Mouse (Mus musculus) embryonic facial prominence, embryonic 10.5 days (tissue): ENCODE data around the gene Myh6. TPM values are rescaled to one million over a fixed set of nuclear protein-coding genes. Genes with fewer than 3 reads are reported as not detected.
"Not testable (repeated sequence)": the region's sequence is repeated elsewhere in the genome, so short reads cannot be mapped to it uniquely, and the experiment has no call there.

Source experiments
- DNase-seq: peaks from one replicate; pipeline ENCODE4 v3.0.0-alpha.2; 2017; ENCODE audit warnings: low spot score
- H3K27ac ChIP-seq: fragments of 300-500 bp; sonication (generic); replicated peaks from 2 replicates; pipeline ENCODE4 v1.5.1; 2016; ENCODE audit warnings: mild to moderate bottlenecking
- H3K27me3 ChIP-seq: fragments of 300-500 bp; sonication (generic); replicated peaks from 2 replicates; pipeline ENCODE4 v1.6.1; 2016; ENCODE audit warnings: low read depth, mild to moderate bottlenecking; ENCODE audit not compliant: poor library complexity, severe bottlenecking
- H3K36me3 ChIP-seq: fragments of 300-500 bp; sonication (generic); replicated peaks from 2 replicates; pipeline ENCODE4 v1.6.1; 2016; ENCODE audit warnings: mild to moderate bottlenecking, moderate library complexity
- H3K4me1 ChIP-seq: fragments of 300-500 bp; sonication (generic); 2 replicates; pipeline ENCODE4 v1.6.1; 2016
- H3K4me3 ChIP-seq: fragments of 300-500 bp; sonication (generic); 2 replicates; pipeline ENCODE4 v1.5.1; 2016; ENCODE audit warnings: mild to moderate bottlenecking, moderate library complexity
- H3K9me3 ChIP-seq: fragments of 300-500 bp; sonication (generic); 2 replicates; pipeline ENCODE4 v1.6.1; 2016; ENCODE audit warnings: mild to moderate bottlenecking
- WGBS: fragments of 180-500 bp; shearing (Covaris S2); methylation state at CpG from one replicate; pipeline ENCODE4 v1.1.7; 2016; 5-methylcytosine and 5-hydroxymethylcytosine counted together
- polyA plus RNA-seq: library from polyadenylated mRNA; unstranded; fragments of >200 nt; fragmentation: Nextera tagmentation; extraction: Ambion mirVana; gene quantifications from 2 replicates; pipeline ENCODE4 v1.2.1, GENCODE M21; 2016

Gene Myh6
- polyA plus RNA-seq, 1 experiment from 2014 or later: 0.26 TPM

DNA sequence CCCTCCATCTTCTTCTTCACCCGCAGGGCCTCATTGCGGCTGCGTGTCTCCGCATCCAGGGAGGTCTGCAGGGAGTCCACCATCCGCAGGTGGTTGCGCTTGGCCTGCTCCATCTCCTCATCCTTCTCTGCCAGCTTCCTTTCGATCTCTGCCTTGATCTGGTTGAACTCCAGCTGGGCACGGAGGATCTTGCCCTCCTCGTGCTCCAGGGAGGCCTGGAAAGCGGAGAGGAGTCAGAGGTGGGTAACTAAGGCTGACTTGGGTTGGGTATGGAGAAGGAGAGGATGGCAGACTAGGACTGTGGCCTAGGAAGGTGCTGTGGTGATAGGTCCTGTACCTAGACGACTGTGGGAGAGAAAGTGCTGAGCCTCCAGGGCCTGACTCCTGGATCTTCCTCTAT lies 19.7 kb downstream of the Myh6 start:
- H3K27me3 ChIP-seq: peaks cover 10% of the 10 kb centered on the region
- not testable (repeated sequence) for H3K4me3 ChIP-seq, H3K27ac ChIP-seq, DNase-seq, H3K36me3 ChIP-seq, H3K9me3 ChIP-seq, H3K4me1 ChIP-seq
- WGBS: 87% methylated on average over 11 of the region's 11 CpGs

DNA sequence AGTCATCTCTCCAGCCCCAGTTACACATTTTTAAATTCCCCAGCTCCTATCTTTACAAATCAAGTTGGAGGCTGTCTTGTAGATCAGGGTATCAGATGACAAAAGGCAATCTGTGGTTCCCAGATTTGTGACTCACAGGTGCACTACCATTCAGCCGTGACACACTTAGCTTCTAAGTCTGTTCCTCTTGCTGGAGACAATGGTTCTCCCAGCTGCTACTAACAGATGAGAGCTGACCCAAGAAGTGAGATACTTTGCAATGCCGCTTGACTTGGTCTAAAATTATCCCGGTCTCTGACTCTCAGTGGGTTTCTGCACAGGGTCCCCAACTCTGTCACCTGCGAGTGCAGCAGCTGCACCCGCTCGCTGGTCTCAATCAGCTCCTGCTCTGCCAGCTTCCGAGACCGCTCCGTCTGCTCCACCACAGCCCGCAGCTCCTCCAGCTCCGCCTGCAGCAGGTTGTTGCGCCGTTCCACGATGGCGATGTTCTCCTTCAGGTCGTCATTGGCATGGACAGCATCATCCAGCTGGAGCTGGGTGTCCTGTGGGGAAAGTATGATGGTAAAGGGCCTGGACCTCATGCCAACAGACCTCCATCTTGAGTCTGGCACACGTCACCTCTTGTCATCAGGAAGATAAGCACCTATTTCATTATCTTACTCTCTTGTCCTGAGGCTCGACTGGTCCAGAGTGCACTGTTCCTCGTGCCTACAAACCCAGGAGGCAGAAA lies 20.6 kb downstream of the Myh6 start:
- Histone ChIP-seq H3K36me3 (no peaks in the 10 kb centered on the region), H3K27me3 (peaks cover 10% of the 10 kb centered on the region), H3K4me1 (no peaks in the 10 kb centered on the region), H3K4me3 (no peak overlapping the region), H3K27ac (no peak overlapping the region), H3K9me3 (no peaks in the 10 kb centered on the region)
- 83% methylated on average over 19 of the region's 19 CpGs for WGBS
- no peak for DNase-seq

DNA sequence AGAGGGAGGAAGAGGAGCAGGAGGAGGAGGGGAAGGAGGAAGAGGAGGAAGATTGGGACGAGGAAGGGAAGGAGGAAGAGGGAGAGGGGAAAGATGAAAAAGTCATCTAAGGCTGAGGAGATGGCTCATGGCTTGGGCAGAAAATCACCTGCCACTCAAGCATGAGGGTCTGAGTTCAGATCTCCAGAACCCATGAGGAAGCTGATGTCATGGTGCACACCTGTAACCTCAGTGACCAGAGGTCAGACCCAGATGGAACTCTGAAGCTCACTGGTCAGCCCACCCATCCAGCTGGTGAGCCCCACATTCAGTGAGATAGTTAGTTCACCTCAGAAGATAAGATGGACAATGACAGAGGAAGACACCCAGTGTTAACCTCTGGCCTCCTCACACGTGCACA lies 21.8 kb downstream of the Myh6 start:
- no peak overlapping the region for H3K27ac ChIP-seq
- no peaks in the 10 kb centered on the region for H3K4me1 ChIP-seq
- no peak overlapping the region for H3K4me3 ChIP-seq
- H3K9me3 ChIP-seq: no peaks in the 10 kb centered on the region
- 87% methylated on average over 2 of the region's 2 CpGs for WGBS
- H3K27me3 ChIP-seq: peaks cover 5% of the 10 kb centered on the region
- no peak for DNase-seq
- H3K36me3 ChIP-seq: no peaks in the 10 kb centered on the region

GRCm38 (mm10) chr14:54943971-54944370 lies 22.8 kb downstream of the Myh6 start:
- 88% methylated on average over 7 of the region's 7 CpGs for WGBS
- peaks cover 6% of the 10 kb centered on the region; the same call in 1 of the 2 replicates for H3K4me1 ChIP-seq
- no peaks in the 10 kb centered on the region for H3K27me3 ChIP-seq
- H3K4me3 ChIP-seq: no peak overlapping the region
- no peaks in the 10 kb centered on the region for H3K9me3 ChIP-seq
- DNase-seq: no peak
- H3K27ac ChIP-seq: no peak overlapping the region
- H3K36me3 ChIP-seq: no peaks in the 10 kb centered on the region

DNA sequence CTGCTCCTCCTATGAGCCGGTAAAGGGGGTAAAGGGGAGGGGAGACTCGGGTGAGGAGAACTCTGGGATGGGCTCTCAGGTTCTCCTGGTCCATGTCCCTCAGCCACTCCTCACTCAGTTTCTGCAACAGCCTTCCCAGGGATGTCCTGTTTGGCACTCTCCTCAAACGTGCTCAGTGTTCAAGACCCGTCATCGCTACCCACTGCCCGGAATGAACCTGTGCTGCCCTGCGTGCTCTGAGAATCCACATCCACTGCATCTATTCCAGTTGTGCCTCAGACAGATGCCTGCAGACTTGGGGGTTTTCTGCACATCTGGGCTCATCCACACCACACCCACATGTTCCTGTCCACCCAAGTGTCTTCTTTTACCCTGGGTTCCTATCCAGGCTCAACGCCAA lies 24.2 kb downstream of the Myh6 start:
- Histone ChIP-seq H3K9me3 (no peaks in the 10 kb centered on the region), H3K36me3 (no peaks in the 10 kb centered on the region), H3K27ac (no peak overlapping the region), H3K27me3 (no peaks in the 10 kb centered on the region), H3K4me3 (no peak overlapping the region), H3K4me1 (peaks cover 6% of the 10 kb centered on the region; the same call in 1 of the 2 replicates)
- no peak for DNase-seq
- WGBS: 86% methylated on average over 8 of the region's 8 CpGs

- 70% methylated on average over 13 of the region's 13 CpGs for WGBS
- DNase-seq: no peak
- Histone ChIP-seq H3K36me3 (no peaks in the 10 kb centered on the region), H3K27ac (no peak overlapping the region), H3K4me3 (no peak overlapping the region), H3K4me1 (peaks cover 12% of the 10 kb centered on the region), H3K27me3 (no peaks in the 10 kb centered on the region), H3K9me3 (no peaks in the 10 kb centered on the region)
These were observed 25.4 kb downstream of the Myh6 start for GRCm38 (mm10) chr14:54941024-54941978.

DNA sequence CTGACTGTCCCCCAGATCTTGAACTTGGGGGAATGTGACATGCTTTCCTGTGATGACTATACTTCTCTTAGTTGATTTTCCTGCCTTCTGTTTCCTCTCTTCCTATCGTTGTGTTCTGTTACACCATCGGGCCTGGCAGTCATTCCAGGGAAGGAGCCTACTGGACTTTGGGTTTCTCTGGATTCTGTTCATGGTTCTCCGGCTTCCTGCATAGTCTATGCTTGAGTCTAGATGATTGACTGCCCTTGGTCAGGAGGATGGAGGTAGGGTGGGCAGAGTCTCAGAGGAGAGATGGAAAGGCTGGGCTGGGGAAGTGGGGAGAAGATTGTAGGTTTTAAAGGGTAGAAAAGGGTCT lies 26.6 kb downstream of the Myh6 start:
- Histone ChIP-seq H3K36me3 (no peaks in the 10 kb centered on the region), H3K27me3 (no peaks in the 10 kb centered on the region), H3K27ac (no peak overlapping the region), H3K4me1 (peaks cover 20% of the 10 kb centered on the region), H3K9me3 (no peaks in the 10 kb centered on the region), H3K4me3 (no peak overlapping the region)
- DNase-seq: no peak
- 75% methylated on average over 3 of the region's 3 CpGs for WGBS

GRCm38 (mm10) chr14:54939434-54940175 lies 27.1 kb downstream of the Myh6 start:
- Histone ChIP-seq H3K36me3 (no peaks in the 10 kb centered on the region), H3K27ac (no peak overlapping the region)
- whole genome bisulfite sequencing: 51% methylated on average over 12 of the region's 12 CpGs

DNA sequence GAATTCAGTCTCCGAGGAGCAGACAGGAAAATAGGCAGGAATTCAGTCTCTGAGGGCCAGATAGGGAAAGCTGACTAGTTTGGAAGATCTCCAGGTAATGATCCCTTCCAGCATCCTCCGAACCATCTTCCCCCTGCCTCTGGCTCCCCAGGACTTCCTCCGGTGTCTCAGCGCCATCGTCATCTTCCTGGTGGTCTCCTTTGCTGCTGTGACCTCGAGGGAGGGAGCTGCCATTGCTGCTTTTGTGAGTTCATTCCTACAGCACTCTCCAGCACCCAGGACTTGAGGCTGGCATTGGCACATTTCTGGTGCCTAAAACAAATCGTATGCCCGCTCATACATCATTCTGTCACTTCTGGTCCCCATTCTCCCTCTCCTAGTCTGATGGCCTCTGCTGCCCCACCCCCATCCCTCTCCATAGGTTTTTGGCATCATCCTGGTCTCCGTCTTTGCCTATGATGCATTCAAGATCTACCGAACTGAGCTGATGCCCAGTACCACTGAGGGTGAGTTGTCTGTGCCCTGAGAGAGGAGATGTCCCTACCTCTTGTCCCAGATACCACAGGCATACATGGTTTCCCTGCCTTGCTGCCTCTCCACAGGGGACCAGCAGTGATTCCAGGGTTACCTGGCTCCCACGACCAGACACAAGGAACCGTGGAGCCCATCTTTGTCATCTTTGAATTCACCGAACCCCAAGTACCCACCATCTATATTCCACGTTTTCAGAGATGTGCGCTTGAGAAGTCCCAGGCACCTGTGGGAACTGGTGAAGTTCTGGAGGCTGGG lies 28.1 kb downstream of the Myh6 start:
- Histone ChIP-seq H3K27ac (no peak overlapping the region), H3K4me1 (peaks cover 22% of the 10 kb centered on the region), H3K27me3 (no peaks in the 10 kb centered on the region), H3K9me3 (no peaks in the 10 kb centered on the region), H3K4me3 (no peak overlapping the region), H3K36me3 (no peaks in the 10 kb centered on the region)
- no peak for DNase-seq
- 76% methylated on average over 15 of the region's 15 CpGs for WGBS

More at GRCm38 (mm10) chr14:54939434-54940175, 27.1 kb downstream of the Myh6 start:
- peak; percentile 79 for DNase-seq
- Histone ChIP-seq H3K4me1 (peaks cover 22% of the 10 kb centered on the region), H3K27me3 (no peaks in the 10 kb centered on the region), H3K4me3 (no peak overlapping the region; the same call in 1 of the 2 replicates), H3K9me3 (no peaks in the 10 kb centered on the region)

DNA sequence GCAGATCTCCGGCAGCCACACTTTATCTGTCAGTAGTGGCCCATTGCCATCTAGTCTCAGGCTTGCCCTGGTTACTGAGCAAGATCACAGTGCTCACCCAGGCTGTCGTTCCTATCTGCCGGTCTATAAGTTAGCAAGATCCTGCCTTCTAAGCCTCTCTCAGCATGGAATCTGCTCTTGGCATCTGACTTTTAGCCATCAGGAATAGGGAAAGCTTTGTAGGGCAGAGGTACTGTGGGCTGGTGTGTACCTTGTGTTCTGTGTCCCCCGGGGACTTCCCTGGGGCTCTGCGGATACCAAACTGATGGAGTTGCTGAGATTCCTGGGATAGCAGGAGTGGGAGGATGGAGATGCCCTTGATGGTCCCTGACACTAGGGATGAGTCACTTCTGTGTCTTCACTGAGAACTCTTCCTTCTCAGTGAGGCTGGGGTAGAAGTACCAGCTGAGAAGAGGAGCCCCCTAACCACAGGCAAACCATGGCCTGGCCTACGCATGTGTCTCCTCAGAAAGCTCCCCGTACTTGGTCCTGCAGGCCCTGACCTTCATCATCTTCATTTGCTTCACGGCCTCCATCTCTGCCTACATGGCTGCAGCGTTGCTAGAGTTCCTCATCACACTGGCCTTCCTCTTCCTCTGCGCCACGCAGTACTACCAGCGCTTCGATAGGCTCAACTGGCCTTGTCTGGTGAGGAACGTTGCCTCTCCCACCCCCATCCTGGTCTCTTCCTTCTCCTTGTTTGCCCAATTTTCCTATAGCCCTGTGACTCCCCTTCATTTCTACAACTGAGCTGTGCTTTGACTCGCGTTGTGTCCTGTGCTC lies 29.2 kb downstream of the Myh6 start:
- Histone ChIP-seq H3K4me3 (no peak overlapping the region), H3K27ac (no peak overlapping the region), H3K4me1 (peaks cover 32% of the 10 kb centered on the region), H3K27me3 (no peaks in the 10 kb centered on the region), H3K9me3 (no peaks in the 10 kb centered on the region), H3K36me3 (no peaks in the 10 kb centered on the region)
- WGBS: 90% methylated on average over 16 of the region's 16 CpGs
- DNase-seq: no peak

GRCm38 (mm10) chr14:54936831-54937160 lies 29.9 kb downstream of the Myh6 start:
- DNase-seq: no peak
- 42% methylated on average over 6 of the region's 6 CpGs for WGBS
- Histone ChIP-seq H3K4me3 (peak overlapping the region; percentile 26; the same call in 1 of the 2 replicates), H3K27ac (peak overlapping the region; percentile 84), H3K27me3 (no peaks in the 10 kb centered on the region), H3K36me3 (no peaks in the 10 kb centered on the region), H3K4me1 (peaks cover 34% of the 10 kb centered on the region), H3K9me3 (no peaks in the 10 kb centered on the region)
